Mouse (Mus musculus): ENCODE results near the gene Endou. TPM values are rescaled to one million over a fixed set of nuclear protein-coding genes. Genes with fewer than 3 reads are reported as not detected.

Endou gene
- polyA plus RNA-seq, 1 experiment from 2014 or later, result 0.12 TPM

DNA sequence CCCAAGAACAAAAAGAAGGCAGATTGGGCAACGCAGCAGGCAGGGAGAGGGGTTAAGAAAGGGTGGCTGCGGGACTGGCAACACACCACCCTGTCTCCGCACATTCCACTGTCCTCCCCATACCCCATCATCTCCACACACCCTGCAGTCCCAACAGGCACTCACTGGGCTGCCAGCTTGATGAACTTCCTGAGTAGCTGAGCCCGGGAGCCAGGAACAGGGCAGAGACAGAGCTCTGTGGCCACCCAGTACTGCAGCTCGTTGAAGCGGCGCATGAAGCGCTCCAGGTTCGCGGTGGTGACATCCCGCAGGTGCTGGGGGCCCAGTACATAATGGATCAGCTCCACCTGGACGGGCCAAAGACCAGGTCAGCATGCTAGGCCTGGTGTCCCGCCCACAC lies 18.7 kb upstream of the Endou start:
- Histone ChIP-seq H3K27ac (peak overlapping the region; percentile 45; the same call in 1 of the 2 replicates), H3K36me3 (replicated peaks) (no peaks in the 10 kb centered on the region), H3K9me3 (no peaks in the 10 kb centered on the region), H3K4me3 (no peak overlapping the region), H3K4me1 (peaks cover 33% of the 10 kb centered on the region), H3K27me3 (ENCODE audit: poor library complexity, severe bottlenecking) (no peaks in the 10 kb centered on the region)
- WGBS, result 93% methylated on average over 13 of the region's 13 CpGs
- no peak for DNase-seq (ENCODE audit: extremely low spot score, low spot score)

DNA sequence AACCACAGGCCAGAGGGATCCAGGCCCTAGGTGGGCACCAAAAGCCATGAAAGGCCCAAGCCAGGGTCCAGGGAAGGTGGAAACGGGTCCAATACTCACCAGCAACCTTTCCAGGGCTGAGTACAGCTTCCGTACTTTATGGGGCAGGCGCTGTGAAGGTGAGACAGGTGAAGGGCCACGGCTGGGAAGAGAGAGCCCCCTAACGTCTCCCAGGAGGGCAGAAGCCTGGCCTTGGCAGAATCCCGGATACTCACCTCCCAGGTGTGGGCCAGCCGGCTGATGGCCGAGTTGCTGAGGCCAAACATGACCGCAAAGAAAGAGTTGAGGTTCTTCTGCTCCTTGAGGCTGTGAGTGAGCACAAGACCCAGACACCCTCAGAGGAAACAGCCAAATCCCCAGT lies 18.3 kb upstream of the Endou start:
- Histone ChIP-seq H3K27me3 (ENCODE audit: poor library complexity, severe bottlenecking) (no peaks in the 10 kb centered on the region), H3K4me1 (peaks cover 28% of the 10 kb centered on the region), H3K4me3 (no peak overlapping the region), H3K9me3 (no peaks in the 10 kb centered on the region), H3K36me3 (replicated peaks) (no peaks in the 10 kb centered on the region), H3K27ac (no peak overlapping the region)
- no peak for DNase-seq (ENCODE audit: extremely low spot score, low spot score)
- WGBS, result 86% methylated on average over 9 of the region's 9 CpGs

DNA sequence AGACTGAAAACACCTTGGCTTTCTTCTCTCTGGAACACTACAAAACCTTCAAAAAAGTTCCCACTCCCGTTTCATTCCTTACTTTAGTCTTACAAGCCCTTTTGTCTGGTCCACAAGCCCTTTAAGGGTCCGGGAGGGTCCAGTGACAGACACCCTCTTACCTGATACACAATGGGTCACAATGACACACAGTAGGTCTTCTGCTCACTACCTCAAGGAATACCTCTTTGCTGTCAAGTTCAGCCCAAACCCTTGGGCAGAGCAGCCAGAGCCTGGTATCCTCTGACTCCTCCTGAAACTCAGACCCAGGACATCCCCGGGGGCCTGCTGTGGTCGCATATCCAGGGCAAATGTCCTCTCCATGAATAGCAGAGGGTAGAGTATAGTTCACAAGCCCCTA lies 17.8 kb upstream of the Endou start:
- Histone ChIP-seq H3K4me3 (no peak overlapping the region), H3K4me1 (peaks cover 24% of the 10 kb centered on the region), H3K27me3 (ENCODE audit: poor library complexity, severe bottlenecking) (no peaks in the 10 kb centered on the region), H3K27ac (0 out of 2 replicates have a peak overlapping the region, but pooled peaks have one; percentile 2), H3K36me3 (replicated peaks) (no peaks in the 10 kb centered on the region), H3K9me3 (no peaks in the 10 kb centered on the region)
- DNase-seq (ENCODE audit: extremely low spot score, low spot score), result no peak
- 85% methylated on average over 4 of the region's 4 CpGs for WGBS

DNA sequence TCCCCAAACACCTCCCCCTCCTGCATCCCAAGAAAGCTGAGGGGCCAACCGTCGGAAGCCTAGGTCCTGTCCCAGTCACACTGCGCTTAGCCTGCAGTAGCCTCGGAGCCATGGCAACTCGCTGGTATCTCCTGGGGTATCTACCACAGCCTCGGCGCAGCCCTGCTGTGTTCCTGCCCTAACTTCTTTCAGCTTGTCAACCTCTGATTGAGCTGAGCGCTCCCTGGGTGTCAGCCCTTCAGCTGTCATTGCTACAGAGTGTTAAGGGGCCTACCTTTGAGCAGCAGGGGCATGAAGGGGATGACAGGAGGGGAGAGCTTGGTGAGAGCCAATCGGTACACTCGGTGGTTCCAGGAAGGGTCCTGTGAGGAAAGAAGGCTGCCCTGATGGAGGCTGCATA lies 17.2 kb upstream of the Endou start:
- H3K27me3 ChIP-seq (ENCODE audit: poor library complexity, severe bottlenecking), result no peaks in the 10 kb centered on the region
- H3K4me3 ChIP-seq, result no peak overlapping the region
- H3K36me3 ChIP-seq (replicated peaks), result no peaks in the 10 kb centered on the region
- H3K9me3 ChIP-seq, result no peaks in the 10 kb centered on the region
- DNase-seq (ENCODE audit: extremely low spot score, low spot score), result no peak
- WGBS, result 64% methylated on average over 10 of the region's 10 CpGs
- H3K4me1 ChIP-seq, result peaks cover 20% of the 10 kb centered on the region
- H3K27ac ChIP-seq, result 0 out of 2 replicates have a peak overlapping the region, but pooled peaks have one; percentile 2

DNA sequence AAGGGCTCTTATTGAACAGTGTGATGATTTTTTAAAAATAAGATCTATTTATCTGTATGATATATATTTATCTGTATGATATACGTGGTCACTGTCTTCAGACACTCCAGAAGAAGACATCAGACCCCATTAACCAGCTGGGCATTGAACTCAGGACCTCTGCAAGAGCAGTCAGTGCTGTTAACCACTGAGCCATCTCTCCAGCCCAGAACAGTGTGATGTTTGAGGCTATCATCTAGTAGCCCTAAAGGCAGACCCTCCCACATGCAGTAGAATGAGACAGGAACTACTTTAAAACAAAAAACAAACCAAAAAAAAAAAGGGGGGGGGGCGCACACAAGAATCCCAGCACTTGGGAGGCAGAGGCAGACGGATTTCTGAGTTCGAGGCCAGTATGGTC lies 16.3 kb upstream of the Endou start:
- no peaks in the 10 kb centered on the region for H3K9me3 ChIP-seq
- DNase-seq (ENCODE audit: extremely low spot score, low spot score), result no peak
- no peak overlapping the region for H3K4me3 ChIP-seq
- H3K27ac ChIP-seq, result no peak overlapping the region
- H3K27me3 ChIP-seq (ENCODE audit: poor library complexity, severe bottlenecking), result no peaks in the 10 kb centered on the region
- 92% methylated on average over 4 of the region's 4 CpGs for WGBS
- H3K4me1 ChIP-seq, result peaks cover 21% of the 10 kb centered on the region
- H3K36me3 ChIP-seq (replicated peaks), result no peaks in the 10 kb centered on the region

DNA sequence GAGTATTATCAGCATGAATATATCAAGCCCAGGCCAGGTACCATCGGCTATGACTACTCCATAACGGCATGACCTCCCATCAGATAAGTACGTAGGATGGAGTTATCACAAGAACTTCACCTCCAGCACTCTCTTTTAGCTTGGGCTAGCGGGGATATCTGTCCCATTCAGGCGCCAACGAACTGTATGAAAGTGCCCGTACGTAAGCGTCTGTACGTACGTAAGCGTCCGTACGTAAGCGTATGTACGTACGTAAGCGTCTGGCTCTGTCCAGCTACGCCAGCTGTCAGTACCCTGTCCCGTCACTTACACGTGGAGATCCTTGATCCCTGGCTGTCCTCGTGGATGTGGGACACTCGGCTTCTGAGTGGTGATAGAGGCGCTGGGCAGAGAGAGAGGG lies 15.6 kb upstream of the Endou start:
- Histone ChIP-seq H3K36me3 (replicated peaks) (no peaks in the 10 kb centered on the region), H3K4me1 (peaks cover 28% of the 10 kb centered on the region), H3K27ac (no peak overlapping the region), H3K27me3 (ENCODE audit: poor library complexity, severe bottlenecking) (no peaks in the 10 kb centered on the region), H3K4me3 (no peak overlapping the region), H3K9me3 (no peaks in the 10 kb centered on the region)
- DNase-seq (ENCODE audit: extremely low spot score, low spot score), result no peak
- 95% methylated on average over 24 of the region's 24 CpGs for WGBS

DNA sequence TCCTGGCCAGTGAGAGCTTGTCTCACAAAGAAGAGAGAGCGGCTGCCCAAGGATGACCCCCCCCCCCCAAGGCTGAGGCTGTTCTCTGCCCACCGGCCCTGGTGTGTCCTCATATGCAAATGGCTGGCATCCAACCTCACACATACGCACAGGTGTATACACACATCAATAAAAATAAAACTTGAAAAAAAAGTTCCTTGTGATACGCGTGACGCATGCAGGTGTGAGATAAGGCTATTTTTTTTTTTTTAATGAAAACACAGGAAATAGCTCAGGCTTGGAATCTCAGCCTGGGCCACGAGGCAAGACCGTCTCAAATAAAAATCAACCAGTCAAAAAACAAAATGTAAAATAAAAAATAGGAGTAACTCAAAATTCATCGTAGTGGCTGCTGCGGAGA lies 15.1 kb upstream of the Endou start:
- Histone ChIP-seq H3K27me3 (ENCODE audit: poor library complexity, severe bottlenecking) (no peaks in the 10 kb centered on the region), H3K27ac (no peak overlapping the region), H3K9me3 (no peaks in the 10 kb centered on the region), H3K4me3 (no peak overlapping the region), H3K4me1 (peaks cover 30% of the 10 kb centered on the region), H3K36me3 (replicated peaks) (no peaks in the 10 kb centered on the region)
- WGBS, result 95% methylated on average over 10 of the region's 10 CpGs
- no peak for DNase-seq (ENCODE audit: extremely low spot score, low spot score)

DNA sequence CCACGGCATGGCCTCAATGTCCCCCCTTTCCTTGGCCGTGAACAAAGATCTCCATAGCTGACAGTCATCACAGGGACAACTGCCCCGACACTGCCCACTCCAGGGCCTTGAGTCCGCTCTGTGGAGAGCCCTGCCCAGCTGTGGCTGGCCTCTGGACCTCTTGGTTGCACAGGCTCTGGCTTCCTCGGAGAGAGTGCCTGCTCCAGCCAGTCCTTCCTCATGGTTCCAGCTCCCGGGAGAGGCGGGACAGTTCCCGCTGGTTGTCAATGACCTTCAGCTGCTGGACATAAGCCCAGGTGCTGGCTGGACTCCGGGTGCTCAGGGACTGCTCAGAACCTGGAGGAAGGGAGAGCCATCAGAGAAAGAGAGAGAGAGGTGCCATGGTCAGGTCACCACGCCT lies 14.2 kb upstream of the Endou start:
- Histone ChIP-seq H3K27ac (peak overlapping the region; percentile 40; the same call in 1 of the 2 replicates), H3K4me3 (no peak overlapping the region), H3K9me3 (no peaks in the 10 kb centered on the region), H3K27me3 (ENCODE audit: poor library complexity, severe bottlenecking) (no peaks in the 10 kb centered on the region), H3K36me3 (replicated peaks) (no peaks in the 10 kb centered on the region), H3K4me1 (peaks cover 25% of the 10 kb centered on the region)
- WGBS, result 82% methylated on average over 10 of the region's 10 CpGs
- no peak for DNase-seq (ENCODE audit: extremely low spot score, low spot score)

DNA sequence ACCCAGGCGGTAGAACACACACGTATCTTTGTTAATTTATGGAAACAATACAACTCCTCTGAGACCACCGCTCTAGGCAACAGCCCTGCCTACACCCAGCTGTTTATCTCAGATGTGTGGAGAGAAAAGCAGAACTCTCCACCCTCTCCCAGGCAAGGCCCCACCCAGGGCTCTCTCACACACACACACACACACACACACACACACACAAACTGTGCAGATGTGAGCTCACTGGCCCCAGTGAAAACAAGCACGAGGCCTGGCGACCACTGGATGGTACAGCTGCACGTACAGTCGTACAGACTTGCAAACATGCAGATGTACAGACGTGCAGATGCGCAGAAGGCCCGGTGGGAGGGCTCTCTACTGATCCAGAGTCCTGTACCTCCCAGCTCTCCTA lies 13.8 kb upstream of the Endou start:
- Histone ChIP-seq H3K27me3 (ENCODE audit: poor library complexity, severe bottlenecking) (no peaks in the 10 kb centered on the region), H3K4me3 (no peak overlapping the region), H3K36me3 (replicated peaks) (no peaks in the 10 kb centered on the region), H3K27ac (0 out of 2 replicates have a peak overlapping the region, but pooled peaks have one; percentile 40), H3K9me3 (no peaks in the 10 kb centered on the region), H3K4me1 (peaks cover 21% of the 10 kb centered on the region)
- DNase-seq (ENCODE audit: extremely low spot score, low spot score), result no peak
- 87% methylated on average over 10 of the region's 10 CpGs for WGBS

DNA sequence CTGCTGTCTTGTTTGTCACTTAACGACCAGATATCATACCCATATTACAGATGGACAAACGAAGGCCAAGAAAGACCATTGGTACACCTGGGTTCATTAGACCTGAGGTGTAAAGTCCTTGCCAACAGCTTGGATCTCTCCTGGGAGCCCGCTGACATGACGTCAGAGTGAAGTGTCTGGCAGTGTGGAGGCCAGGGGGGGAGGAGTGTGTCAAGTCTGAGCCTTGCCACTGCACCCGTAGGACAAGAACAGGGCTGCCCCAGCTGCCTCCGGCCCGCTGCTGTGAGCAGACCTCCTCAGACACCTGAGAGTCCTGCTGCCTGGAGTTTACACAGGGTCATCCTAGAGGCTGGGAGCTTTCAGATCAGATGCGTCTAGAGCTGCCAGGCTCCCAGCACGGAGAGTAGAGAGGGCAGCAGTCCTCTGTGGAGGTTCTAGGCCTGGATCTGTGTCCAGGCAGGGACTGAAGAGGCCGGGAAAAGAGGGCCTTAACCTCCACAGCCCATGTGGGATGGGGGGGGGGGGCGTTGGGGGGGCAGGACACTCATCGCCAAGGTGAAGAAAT lies 12.9 kb upstream of the Endou start:
- Histone ChIP-seq H3K27me3 (ENCODE audit: poor library complexity, severe bottlenecking) (no peaks in the 10 kb centered on the region), H3K36me3 (replicated peaks) (no peaks in the 10 kb centered on the region), H3K4me3 (no peak overlapping the region), H3K9me3 (no peaks in the 10 kb centered on the region), H3K27ac (0 out of 2 replicates have a peak overlapping the region, but pooled peaks have one; percentile 3), H3K4me1 (peaks cover 21% of the 10 kb centered on the region)
- no peak for DNase-seq (ENCODE audit: extremely low spot score, low spot score)
- 80% methylated on average over 12 of the region's 12 CpGs for WGBS

DNA sequence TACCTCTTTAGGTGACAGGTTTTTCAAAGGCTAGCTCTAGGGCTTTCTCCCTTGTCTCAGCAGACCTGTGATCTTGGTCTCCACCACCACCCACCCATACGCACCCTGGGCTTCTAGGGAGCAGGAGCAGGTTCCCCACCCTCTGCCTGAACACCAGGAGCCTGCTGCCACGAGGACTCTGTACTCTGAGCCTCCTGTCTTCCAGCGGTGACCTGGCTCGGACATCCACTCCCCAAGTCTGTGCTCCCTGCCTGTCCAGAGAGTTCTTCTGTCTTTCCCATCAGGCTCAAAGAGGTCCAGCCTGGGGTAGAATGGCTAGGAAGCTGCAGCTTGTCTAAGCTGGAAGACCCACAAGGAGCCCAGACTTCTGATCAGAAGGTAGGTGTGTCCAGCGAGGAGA lies 12.1 kb upstream of the Endou start:
- 84% methylated on average over 5 of the region's 5 CpGs for WGBS
- H3K9me3 ChIP-seq, result no peaks in the 10 kb centered on the region
- no peaks in the 10 kb centered on the region for H3K36me3 ChIP-seq (replicated peaks)

DNA sequence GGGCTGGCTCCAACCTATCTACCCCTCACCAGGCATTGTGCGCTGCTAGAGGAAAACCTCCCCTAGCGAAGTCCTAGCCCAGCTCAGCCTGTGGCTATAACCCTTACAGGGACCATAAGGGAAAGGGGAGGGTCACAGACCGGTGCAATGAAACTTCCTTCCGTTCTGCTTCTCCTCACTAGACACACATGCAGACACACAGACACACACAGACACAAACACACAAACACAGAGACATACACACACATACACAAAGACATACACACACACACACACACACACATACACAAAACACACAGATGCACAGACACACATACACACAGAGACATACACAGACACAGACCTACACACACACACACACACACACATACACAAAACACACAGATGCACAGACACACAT lies 11.5 kb upstream of the Endou start:
- peaks cover 14% of the 10 kb centered on the region for H3K4me1 ChIP-seq
- DNase-seq (ENCODE audit: extremely low spot score, low spot score), result no peak
- no peaks in the 10 kb centered on the region for H3K27me3 ChIP-seq (ENCODE audit: poor library complexity, severe bottlenecking)
- no peak overlapping the region for H3K4me3 ChIP-seq
- no peaks in the 10 kb centered on the region for H3K36me3 ChIP-seq (replicated peaks)
- no peaks in the 10 kb centered on the region for H3K9me3 ChIP-seq
- 0 out of 2 replicates have a peak overlapping the region, but pooled peaks have one; percentile 21 for H3K27ac ChIP-seq
- 58% methylated on average over 4 of the region's 4 CpGs for WGBS

More for the DNA sequence above, 12.1 kb upstream of the Endou start:
- Histone ChIP-seq H3K4me1 (peaks cover 17% of the 10 kb centered on the region), H3K27ac (no peak overlapping the region), H3K27me3 (ENCODE audit: poor library complexity, severe bottlenecking) (no peaks in the 10 kb centered on the region), H3K4me3 (no peak overlapping the region)
- DNase-seq (ENCODE audit: extremely low spot score, low spot score), result no peak

DNA sequence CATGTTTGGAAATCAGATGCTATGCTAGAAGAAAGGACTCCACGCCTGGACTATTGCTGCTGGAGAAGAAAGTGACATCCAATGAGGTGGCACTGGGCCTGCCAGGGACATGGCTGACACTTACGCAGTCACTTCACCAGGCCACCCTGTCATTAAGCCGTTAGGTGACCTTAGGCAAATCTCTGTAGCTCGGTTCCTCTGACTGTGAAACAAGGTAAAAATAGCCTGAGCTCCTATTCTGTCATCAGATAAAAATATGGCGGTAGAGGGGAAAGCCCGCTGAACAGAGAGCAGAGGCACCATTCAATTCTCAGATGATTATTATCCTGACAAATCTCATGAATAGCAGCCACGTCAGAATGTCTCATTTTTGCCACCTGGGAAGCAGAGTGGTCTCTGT lies 10.9 kb upstream of the Endou start:
- Histone ChIP-seq H3K9me3 (no peaks in the 10 kb centered on the region), H3K27me3 (ENCODE audit: poor library complexity, severe bottlenecking) (no peaks in the 10 kb centered on the region), H3K4me3 (no peak overlapping the region), H3K27ac (0 out of 2 replicates have a peak overlapping the region, but pooled peaks have one; percentile 21), H3K4me1 (peaks cover 14% of the 10 kb centered on the region), H3K36me3 (replicated peaks) (no peaks in the 10 kb centered on the region)
- 75% methylated on average over 7 of the region's 7 CpGs for WGBS
- DNase-seq (ENCODE audit: extremely low spot score, low spot score), result no peak

DNA sequence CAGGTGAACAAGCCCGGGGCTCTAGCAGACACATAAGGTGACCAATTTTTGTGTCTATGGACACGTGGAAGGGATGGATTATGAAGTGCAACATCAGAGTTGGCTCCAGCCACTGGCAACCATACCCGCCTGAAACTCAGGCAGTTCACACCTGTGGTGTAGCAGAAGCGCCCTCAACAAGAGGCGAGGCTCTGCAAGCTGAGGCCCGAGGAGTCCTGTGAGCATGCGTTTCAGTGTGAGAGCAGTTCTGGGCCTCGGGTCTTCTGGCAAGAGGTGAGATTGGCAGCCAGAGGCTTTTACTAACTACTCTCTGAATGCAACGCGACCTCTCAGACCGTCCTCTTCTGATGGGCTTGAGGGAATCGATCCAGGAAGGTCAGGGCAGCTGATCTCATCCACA lies 10.5 kb upstream of the Endou start:
- DNase-seq (ENCODE audit: extremely low spot score, low spot score), result no peak
- WGBS, result 86% methylated on average over 12 of the region's 12 CpGs
- no peak overlapping the region for H3K27ac ChIP-seq
- H3K4me3 ChIP-seq, result no peak overlapping the region
- H3K27me3 ChIP-seq (ENCODE audit: poor library complexity, severe bottlenecking), result no peaks in the 10 kb centered on the region
- H3K4me1 ChIP-seq, result peaks cover 14% of the 10 kb centered on the region
- H3K9me3 ChIP-seq, result no peaks in the 10 kb centered on the region
- no peaks in the 10 kb centered on the region for H3K36me3 ChIP-seq (replicated peaks)

Measured in forebrain, embryonic 10.5 days (tissue).